Mouse (Mus musculus): Measurements from ENCODE around the gene Pfkfb2. TPM values are rescaled to one million over a fixed set of nuclear protein-coding genes. Genes with fewer than 3 reads are reported as not detected.

Pfkfb2 gene
- total and polyA plus RNA-seq, 3 experiments = 13.6 to 13.9 TPM; not detected in 1

GRCm38 (mm10) chr1:130681656-130682413 is 47.2 kb downstream of the Pfkfb2 start:
- peaks cover 0 to 11% of the 10 kb centered on the region in 2 experiments; a peak in 2 of 4 replicates for H3K4me1 ChIP-seq (ENCODE audit: control insufficient read depth in 1 of 2, insufficient read depth in 2 of 2, low read length in 2 of 2)
- TF ChIP-seq ZC3H11A (IDR thresholded peaks at IDR 0.05; ENCODE audit: low read depth, low read length) (no peak), KAT2A (conservative IDR thresholded peaks at IDR 0.05; ENCODE audit: low read depth, low read length) (no peak), TAL1 (IDR thresholded peaks at IDR 0.05; ENCODE audit: low read length) (no peak), TBP (IDR thresholded peaks at IDR 0.05; ENCODE audit: low read depth, low read length) (no peak), SIN3A (IDR thresholded peaks at IDR 0.05; ENCODE audit: low read length) (no peak), BHLHE40 (IDR thresholded peaks at IDR 0.05; ENCODE audit: borderline replicate concordance, low read depth, low read length) (no peak), SMC3 (IDR thresholded peaks at IDR 0.05; ENCODE audit: low read depth, low read length) (no peak), GATA1 (IDR thresholded peaks at IDR 0.05; ENCODE audit: low read depth, low read length) (no peak), CHD1 (IDR thresholded peaks at IDR 0.05; ENCODE audit: low read depth, low read length) (no peak), NELFE (IDR thresholded peaks at IDR 0.05; ENCODE audit: low read depth, low read length) (no peak), MEF2A (IDR thresholded peaks at IDR 0.05; ENCODE audit: extremely low read depth, insufficient replicate concordance, low read depth, low read length, poor library complexity, severe bottlenecking) (no peak), RCOR1 (IDR thresholded peaks at IDR 0.05; ENCODE audit: low read depth, low read length) (no peak), ETS1 (IDR thresholded peaks at IDR 0.05; ENCODE audit: low read depth, low read length) (no peak), MYB (IDR thresholded peaks at IDR 0.05; ENCODE audit: low read depth, low read length) (no peak), GABPA (IDR thresholded peaks at IDR 0.05; ENCODE audit: low read depth, low read length) (no peak), HCFC1 (IDR thresholded peaks at IDR 0.05; ENCODE audit: low read depth, low read length) (no peak), ELF1 (IDR thresholded peaks at IDR 0.05; ENCODE audit: low read depth, low read length) (no peak), NRF1 (IDR thresholded peaks at IDR 0.05; ENCODE audit: insufficient read depth, low read depth, low read length, poor library complexity, severe bottlenecking) (no peak), POLR2AphosphoS5 (IDR thresholded peaks at IDR 0.05; ENCODE audit: borderline replicate concordance, low read depth, low read length) (no peak)
- no peaks in the 10 kb centered on the region for H3K27me3 ChIP-seq (ENCODE audit: control insufficient read depth in 1 of 2, insufficient read depth in 2 of 2, low read length in 2 of 2)
- no peaks in the 10 kb centered on the region for H3K9me3 ChIP-seq (replicated peaks; ENCODE audit: insufficient read depth, low read length)
- DNase-seq (ENCODE audit: low read depth, low spot score) = no peak
- no peak overlapping the region for H3K4me3 ChIP-seq (ENCODE audit: control insufficient read depth in 1 of 2, insufficient read depth in 1 of 2, low read depth in 2 of 2, low read length in 2 of 2)
- no peaks in the 10 kb centered on the region for H3K79me2 ChIP-seq (ENCODE audit: control insufficient read depth, insufficient read depth, low read length, poor library complexity)
- peaks cover 0 to 13% of the 10 kb centered on the region in 2 experiments; a peak in 2 of 4 replicates for H3K36me3 ChIP-seq (ENCODE audit: control insufficient read depth in 1 of 2, insufficient read depth in 2 of 2, low read length in 2 of 2)
- no peak overlapping the region for H3K27ac ChIP-seq (ENCODE audit: control insufficient read depth, low read depth, low read length)
- no peak overlapping the region for H3K9ac ChIP-seq (ENCODE audit: control insufficient read depth, low read depth, low read length, poor library complexity, severe bottlenecking)

- Histone ChIP-seq H3K36me3 (ENCODE audit: control insufficient read depth in 1 of 2, insufficient read depth in 2 of 2, low read length in 2 of 2) (peaks cover 0 to 13% of the 10 kb centered on the region in 2 experiments; a peak in 2 of 4 replicates), H3K27me3 (ENCODE audit: control insufficient read depth in 1 of 2, insufficient read depth in 2 of 2, low read length in 2 of 2) (no peaks in the 10 kb centered on the region), H3K4me1 (ENCODE audit: control insufficient read depth in 1 of 2, insufficient read depth in 2 of 2, low read length in 2 of 2) (peaks cover 0 to 11% of the 10 kb centered on the region in 2 experiments; a peak in 2 of 4 replicates), H3K79me2 (ENCODE audit: control insufficient read depth, insufficient read depth, low read length, poor library complexity) (no peaks in the 10 kb centered on the region), H3K4me3 (ENCODE audit: control insufficient read depth in 1 of 2, insufficient read depth in 1 of 2, low read depth in 2 of 2, low read length in 2 of 2) (no peak overlapping the region), H3K9ac (ENCODE audit: control insufficient read depth, low read depth, low read length, poor library complexity, severe bottlenecking) (no peak overlapping the region), H3K27ac (ENCODE audit: control insufficient read depth, low read depth, low read length) (no peak overlapping the region), H3K9me3 (replicated peaks; ENCODE audit: insufficient read depth, low read length) (no peaks in the 10 kb centered on the region)
- 0 out of 2 replicates have a peak, but pooled peaks have one; percentile 27 for TF ChIP-seq MAFK (IDR thresholded peaks at IDR 0.05; ENCODE audit: borderline replicate concordance, low read depth, low read length)
- TF ChIP-seq TCF12 (IDR thresholded peaks at IDR 0.05; ENCODE audit: low read depth, low read length) = peak; percentile 58
- peak; percentile 87 for TF ChIP-seq RCOR1 (IDR thresholded peaks at IDR 0.05; ENCODE audit: low read depth, low read length)
- TF ChIP-seq USF2 (IDR thresholded peaks at IDR 0.05; ENCODE audit: borderline replicate concordance in 1 of 2, insufficient read depth in 1 of 2, low read depth in 1 of 2, low read length in 2 of 2) = no peak
- TF ChIP-seq RAD21 (IDR thresholded peaks at IDR 0.05; ENCODE audit: low read depth, low read length) = no peak
- TF ChIP-seq GATA1 (IDR thresholded peaks at IDR 0.05; ENCODE audit: low read depth, low read length) = peak; percentile 79
- 0 out of 2 replicates have a peak, but pooled peaks have one; percentile 23 for TF ChIP-seq ETS1 (IDR thresholded peaks at IDR 0.05; ENCODE audit: low read depth, low read length)
- no peak for TF ChIP-seq CHD2 (IDR thresholded peaks at IDR 0.05; ENCODE audit: low read length)
- TF ChIP-seq EP300 (IDR thresholded peaks at IDR 0.05; ENCODE audit: low read depth in 1 of 2, low read length in 2 of 2) = peak; percentile 59 to 64; a peak in 3 of 4 replicates
- peak; percentile 53 for DNase-seq (ENCODE audit: low read depth, low spot score)
These were observed 48.0 kb downstream of the Pfkfb2 start for GRCm38 (mm10) chr1:130681075-130681474.
